Comparison of ENCODE assay signal across 24 mouse cellular contexts in genomic region chr10:18189498-18189897, GRCm38 (mm10). TPM values are rescaled to one million over a fixed set of nuclear protein-coding genes. Genes with fewer than 3 reads are reported as not detected.
DNase-seq lines count a peak whose midpoint lies in the region; ATAC-seq and TF ChIP-seq lines count a peak whose summit lies in the region.
"Had no signal": no experiment of that assay in that cellular context is flagged by ENCODE, and none has a peak within 500 bp of the region (broad histone marks: within the 10 kb centered on the region; RNA-seq: fewer than 3 reads in every experiment).

No protein-coding gene starts in this region.

- 74% methylated on average over 4 of the region's 4 CpGs for WGBS in heart, adult 2 months
- WGBS in midbrain, embryonic 11.5 days, result 88% methylated on average over 4 of the region's 4 CpGs
- WGBS in midbrain, embryonic 16.5 days, result 81% methylated on average over 4 of the region's 4 CpGs

- peaks cover 2% of the 10 kb centered on the region; the same call in 1 of the 2 replicates for H3K4me1 ChIP-seq in heart, adult 2 months (ENCODE audit: control insufficient read depth, insufficient read depth, low read length)
- no peaks in the 10 kb centered on the region for H3K4me1 ChIP-seq in midbrain, embryonic 11.5 days (ENCODE audit: control insufficient read depth, insufficient read depth, low read length)
- H3K4me1 ChIP-seq in midbrain, embryonic 16.5 days (ENCODE audit: control insufficient read depth, insufficient read depth, low read length), result no peaks in the 10 kb centered on the region

- H3K79me2 ChIP-seq in heart, adult 2 months (replicated peaks; ENCODE audit: control insufficient read depth, insufficient read depth, low read length), result no peaks in the 10 kb centered on the region
- no peaks in the 10 kb centered on the region for H3K79me2 ChIP-seq in myocyte (ENCODE audit: control insufficient read depth, insufficient read depth)

- H3K27ac ChIP-seq in heart, adult 2 months, result no peak overlapping the region
- H3K27ac ChIP-seq in midbrain, embryonic 11.5 days (ENCODE audit: low read depth, low read length), result no peak overlapping the region
- H3K27ac ChIP-seq in midbrain, embryonic 16.5 days (ENCODE audit: low read length), result no peak overlapping the region

- no peak for TF ChIP-seq EP300 in heart, adult 2 months (IDR thresholded peaks at IDR 0.05; ENCODE audit: insufficient read depth, low read depth, low read length)

- no peak for TF ChIP-seq CTCF in heart, adult 2 months (IDR thresholded peaks at IDR 0.05)

- H3K9ac ChIP-seq in heart, adult 2 months (ENCODE audit: low read depth, low read length), result no peak overlapping the region
- H3K9ac ChIP-seq in midbrain, embryonic 11.5 days (ENCODE audit: low read length), result no peak overlapping the region
- H3K9ac ChIP-seq in midbrain, embryonic 16.5 days (ENCODE audit: low read depth, low read length), result no peak overlapping the region

- intact Hi-C loops in heart, adult 2 months (cut with DNase I), result no loop called here

- no peaks in the 10 kb centered on the region for H3K9me3 ChIP-seq in midbrain, embryonic 11.5 days (ENCODE audit: control insufficient read depth, low read length)
- H3K9me3 ChIP-seq in midbrain, embryonic 16.5 days (replicated peaks; ENCODE audit: control insufficient read depth, low read length, poor library complexity, severe bottlenecking), result no peaks in the 10 kb centered on the region
- H3K9me3 ChIP-seq: G1E had no signal

- H3K36me3 ChIP-seq in heart, adult 2 months (ENCODE audit: control insufficient read depth, insufficient read depth, low read length), result no peaks in the 10 kb centered on the region
- no peaks in the 10 kb centered on the region for H3K36me3 ChIP-seq in midbrain, embryonic 11.5 days (ENCODE audit: control insufficient read depth, insufficient read depth, low read length)
- no peaks in the 10 kb centered on the region for H3K36me3 ChIP-seq in midbrain, embryonic 16.5 days (ENCODE audit: control insufficient read depth, insufficient read depth, low read length)
- no peaks in the 10 kb centered on the region for H3K36me3 ChIP-seq in myocyte (ENCODE audit: control insufficient read depth, insufficient read depth)
- H3K36me3 ChIP-seq: G1E had no signal

- H3K4me3 ChIP-seq in heart, adult 2 months, result no peak overlapping the region
- H3K4me3 ChIP-seq in midbrain, embryonic 11.5 days (ENCODE audit: low read depth, low read length), result no peak overlapping the region
- no peak overlapping the region for H3K4me3 ChIP-seq in midbrain, embryonic 16.5 days (ENCODE audit: low read depth, low read length)
- H3K4me3 ChIP-seq in myocyte, result no peak overlapping the region

- no peak for TF ChIP-seq POLR2A in heart, adult 2 months (IDR thresholded peaks at IDR 0.05; ENCODE audit: insufficient read depth, low read depth, low read length)
- TF ChIP-seq POLR2A in myocyte (IDR thresholded peaks at IDR 0.05; ENCODE audit: insufficient read length, low read depth), result no peak

- no peak overlapping the region for H3K4me2 ChIP-seq in midbrain, embryonic 11.5 days
- H3K4me2 ChIP-seq in midbrain, embryonic 16.5 days (ENCODE audit: low read length), result no peak overlapping the region
- H3K4me2 ChIP-seq in myocyte (ENCODE audit: low read depth), result no peak overlapping the region

- no peak for ATAC-seq in midbrain, embryonic 11.5 days (ENCODE audit: low FRiP score)
- no peak for ATAC-seq in midbrain, embryonic 16.5 days
- ATAC-seq: activated CD4-positive, CD25-positive, alpha-beta regulatory T cell, adult 4 months; CD4-positive, CD25-positive, alpha-beta regulatory T cell, adult 4 months; Patski had no signal

- no peaks in the 10 kb centered on the region for H3K27me3 ChIP-seq in heart, adult 2 months (ENCODE audit: control insufficient read depth, insufficient read depth, low read length)
- H3K27me3 ChIP-seq in midbrain, embryonic 11.5 days (ENCODE audit: control insufficient read depth, insufficient read depth, low read length), result no peaks in the 10 kb centered on the region
- H3K27me3 ChIP-seq in midbrain, embryonic 16.5 days (ENCODE audit: control insufficient read depth, insufficient read depth, low read depth, low read length), result no peaks in the 10 kb centered on the region
- H3K27me3 ChIP-seq in myocyte (ENCODE audit: control insufficient read depth, insufficient read depth, insufficient read length), result no peaks in the 10 kb centered on the region
- H3K27me3 ChIP-seq: CH12.LX, Patski had no signal

- DNase-seq in heart, adult 11 months, result peak; percentile 72
- DNase-seq in heart, adult 2 months, result no peak
- DNase-seq in midbrain, embryonic 11.5 days (ENCODE audit: low spot score, missing footprints), result peak; percentile 28
- DNase-seq in thymus, postnatal 4 days, result no peak
- DNase-seq: adrenal gland, adult 2 months; adrenal gland, adult 8-10 months; adrenal gland, postnatal 10 days; adrenal gland, postnatal 14 days; adrenal gland, postnatal 25 days; adrenal gland, postnatal 36 days; B cell, adult 2 months; cerebellum, adult 11 months; cerebellum, adult 11-12 months; cerebellum, adult 18-20 months had no signal

- no peak overlapping the region for H3ac ChIP-seq in myocyte (ENCODE audit: control insufficient read depth, insufficient read length)

TF ChIP-seq in myocyte, 11 proteins besides CTCF, POLR2A, EP300 and RAD21:
- no peak for TF ChIP-seq USF1 (IDR thresholded peaks at IDR 0.05; ENCODE audit: low read depth)
- TF ChIP-seq SRF (IDR thresholded peaks at IDR 0.05; ENCODE audit: control insufficient read depth, insufficient read length, low read depth), result no peak
- no peak for TF ChIP-seq POLR2AphosphoS2 (IDR thresholded peaks at IDR 0.05; ENCODE audit: insufficient read length, low read depth)
- peak in 2 of 3 experiments; percentile 6 to 20 for TF ChIP-seq MYOD1 (IDR thresholded peaks at IDR 0.05; ENCODE audit: control insufficient read depth in 1 of 3, insufficient read length in 2 of 3, low read depth in 2 of 3)
- no peak for TF ChIP-seq E2F4 (IDR thresholded peaks at IDR 0.05; ENCODE audit: insufficient read depth)
- TF ChIP-seq TCF12 (IDR thresholded peaks at IDR 0.05; ENCODE audit: insufficient read depth, poor library complexity, severe bottlenecking), result no peak
- no peak for TF ChIP-seq REST (IDR thresholded peaks at IDR 0.05; ENCODE audit: insufficient read depth, insufficient read length)
- TF ChIP-seq TCF3 (IDR thresholded peaks at IDR 0.05; ENCODE audit: insufficient read length, low read depth), result no peak
- TF ChIP-seq MAX (IDR thresholded peaks at IDR 0.05; ENCODE audit: low read depth), result no peak
- no peak for TF ChIP-seq CEBPB (IDR thresholded peaks at IDR 0.05; ENCODE audit: insufficient read depth, poor library complexity, severe bottlenecking)
- TF ChIP-seq MYOG (IDR thresholded peaks at IDR 0.05; ENCODE audit: control insufficient read depth in 1 of 3, insufficient read depth in 1 of 3, insufficient read length in 2 of 3, low read depth in 2 of 3), result peak in 2 of 3 experiments; percentile 29 to 55

RNA-seq across cellular contexts. Expression of gene Ect2l, which starts 21.2 kb away (rescaled TPM):
- not detected for total RNA-seq in heart, adult 2 months (2021)
- polyA plus RNA-seq in heart, adult 2 months (2012; rRNA removed), result 0.20 and 0.29 TPM in 2 replicates
- polyA plus RNA-seq in midbrain, embryonic 11.5 days (2014; fragmentation: Nextera tagmentation; extraction: Ambion mirVana), result 0.22 TPM in 2 replicates
- polyA plus RNA-seq in midbrain, embryonic 16.5 days (2015; fragmentation: Nextera tagmentation; extraction: Ambion mirVana), result 0.32 and 0.33 TPM in 2 replicates
- polyA plus RNA-seq in myocyte (2012; fragmentation: generic; extraction: Trizol), result 1.1 TPM
- total RNA-seq: adrenal gland, adult 18-20 months; adrenal gland, adult 2 months; adrenal gland, postnatal 10 days; adrenal gland, postnatal 14 days; adrenal gland, postnatal 25 days; adrenal gland, postnatal 36 days; CH12.LX; ES-E14; MEL had no signal
- polyA plus RNA-seq: adrenal gland, adult 2 months; G1E; Patski had no signal

RNA-seq across cellular contexts. Expression of gene Ccdc28a, which starts 45.3 kb away (rescaled TPM):
- total RNA-seq in heart, adult 2 months (2021), result 10 to 100 TPM; 11.7 to 17.0 TPM
- 24.5 and 27.7 TPM in 2 replicates for polyA plus RNA-seq in heart, adult 2 months (2012; rRNA removed)
- 6.4 and 7.0 TPM in 2 replicates for polyA plus RNA-seq in midbrain, embryonic 11.5 days (2014; fragmentation: Nextera tagmentation; extraction: Ambion mirVana)
- polyA plus RNA-seq in midbrain, embryonic 16.5 days (2015; fragmentation: Nextera tagmentation; extraction: Ambion mirVana), result 5.3 and 7.3 TPM in 2 replicates
- polyA plus RNA-seq in myocyte (2012; fragmentation: generic; extraction: Trizol), result 7.3 TPM

Comparison
In these comparisons a context has a peak if more than half of its experiments do, and no peak if none do; other contexts are left out.
1. DNase-seq: peak in heart, adult 11 months (single experiment) and midbrain, embryonic 11.5 days (single experiment); none in heart, adult 2 months (0 of 2) and thymus, postnatal 4 days (single experiment).